Mouse (Mus musculus) testis, adult 2 months (tissue): ENCODE results near the gene Chst11.

Experiments
- CTCF ChIP-seq: fragments of 200-500 bp; IDR thresholded peaks from 2 replicates; pipeline ENCODE4 v1.5.1; 2012; ENCODE audit warnings: low read depth, mild to moderate bottlenecking, inconsistent platforms, low read length, moderate library complexity; ENCODE audit not compliant: control insufficient read depth, insufficient read depth, insufficient replicate concordance
- POLR2A ChIP-seq: fragments of 200-500 bp; IDR thresholded peaks from 2 replicates; pipeline ENCODE4 v1.6.1; 2012; ENCODE audit warnings: low read depth, mild to moderate bottlenecking, inconsistent platforms, low read length, moderate library complexity; ENCODE audit not compliant: control insufficient read depth

GRCm38 (mm10) chr10:83062315-83062714 is 77.0 kb downstream of the Chst11 start:
- TF ChIP-seq CTCF, result no peak
- TF ChIP-seq POLR2A, result no peak
